Mouse (Mus musculus): ENCODE measurements at regions not wholly inside any gene's neighbourhood (a gene's known extent, or its start where the extent isn't known, plus 50 kb on each side); places are given as distances from the start of the nearest gene placed in this dataset.

DNA sequence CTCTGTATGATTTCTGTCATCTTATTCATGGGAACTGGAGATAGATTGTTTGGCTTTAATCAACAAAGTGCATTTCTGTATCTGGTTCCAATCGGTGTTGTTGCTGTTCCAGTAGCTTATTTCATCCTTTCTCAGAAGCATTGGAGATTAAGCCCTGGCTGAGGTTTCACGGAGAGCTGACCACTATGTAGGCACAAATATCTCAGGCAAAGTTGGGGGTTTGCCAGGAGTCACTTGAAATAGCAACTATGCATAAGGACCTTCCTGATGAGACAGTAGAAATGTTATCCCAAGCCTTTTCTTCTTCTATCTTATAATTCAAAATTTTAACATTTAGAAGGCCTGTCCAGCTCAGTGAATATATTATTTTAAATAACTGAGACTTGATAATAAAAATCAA, 268.0 kb upstream of the Klf12 start:
- 68% methylated on average over 2 of the region's 2 CpGs for WGBS
- no peak for TF ChIP-seq CTCF (IDR thresholded peaks at IDR 0.05; ENCODE audit: low read depth)
- DNase-seq (no peak), ATAC-seq (no peak)
- no peaks in the 10 kb centered on the region for H3K27me3 ChIP-seq (ENCODE audit: insufficient read depth, low read length)
- no peak overlapping the region for H3K4me2 ChIP-seq (ENCODE audit: low read depth)
- no peaks in the 10 kb centered on the region for H3K36me3 ChIP-seq (ENCODE audit: insufficient read depth)
- H3K9me3 ChIP-seq (ENCODE audit: low read length), result no peaks in the 10 kb centered on the region
- H3K4me3 ChIP-seq (ENCODE audit: low read depth, low read length), result no peak overlapping the region
- no peak overlapping the region for H3K27ac ChIP-seq (ENCODE audit: low read depth, low read length)
- no peaks in the 10 kb centered on the region for H3K4me1 ChIP-seq (ENCODE audit: insufficient read depth)
- no peak overlapping the region for H3K9ac ChIP-seq

DNA sequence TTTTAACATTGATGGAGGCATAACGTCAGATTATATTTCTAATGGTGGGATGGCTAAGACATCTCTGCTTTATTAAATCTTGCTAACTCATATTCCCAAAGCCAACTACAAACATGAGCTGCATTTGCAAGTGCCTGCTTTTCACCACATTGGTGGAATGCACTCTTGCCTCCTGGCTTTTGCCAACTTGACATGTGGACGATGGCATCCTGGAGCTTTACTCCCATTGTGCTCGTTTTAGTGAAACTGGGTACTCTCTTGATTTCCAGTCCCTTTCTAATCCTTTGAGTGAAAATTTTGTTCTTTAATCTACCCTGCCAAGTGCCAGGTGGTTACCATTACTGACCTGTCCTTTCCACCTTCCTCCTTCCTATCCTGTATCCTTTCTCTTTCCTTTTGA, 265.8 kb upstream of the Klf12 start:
- H3K27ac ChIP-seq (ENCODE audit: low read depth, low read length), result no peak overlapping the region
- no peak for DNase-seq
- no peaks in the 10 kb centered on the region for H3K4me1 ChIP-seq (ENCODE audit: insufficient read depth)
- no peak for ATAC-seq
- WGBS, result 66% methylated on average over 3 of the region's 3 CpGs
- no peaks in the 10 kb centered on the region for H3K36me3 ChIP-seq (ENCODE audit: insufficient read depth)
- no peak overlapping the region for H3K9ac ChIP-seq
- H3K27me3 ChIP-seq (ENCODE audit: insufficient read depth, low read length), result no peaks in the 10 kb centered on the region
- no peak for TF ChIP-seq CTCF (IDR thresholded peaks at IDR 0.05; ENCODE audit: low read depth)
- H3K4me2 ChIP-seq (ENCODE audit: low read depth), result no peak overlapping the region
- no peak overlapping the region for H3K4me3 ChIP-seq (ENCODE audit: low read depth, low read length)
- H3K9me3 ChIP-seq (ENCODE audit: low read length), result no peaks in the 10 kb centered on the region

DNA sequence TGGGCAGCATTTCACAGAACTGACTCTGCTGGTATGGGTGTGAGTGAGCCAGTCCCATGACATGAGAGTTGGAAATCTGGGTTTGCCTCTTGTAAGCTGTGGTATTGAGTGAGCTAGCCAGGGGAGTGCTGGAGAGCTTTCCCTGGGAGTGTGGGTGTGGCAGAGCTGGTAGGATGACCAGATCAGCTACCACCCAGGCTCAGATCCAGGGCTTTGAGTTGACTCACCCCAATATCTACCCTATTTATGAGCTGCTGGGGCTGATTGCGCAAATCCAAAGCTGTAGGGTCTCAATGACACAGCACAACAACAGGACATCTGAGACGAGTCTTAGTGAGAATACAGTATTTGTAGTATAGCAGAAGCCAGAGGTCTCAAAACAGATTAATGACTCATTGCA, 245.7 kb upstream of the Klf12 start:
- 91% methylated on average over 2 of the region's 2 CpGs for WGBS
- DNase-seq (no peak), ATAC-seq (no peak)
- Histone ChIP-seq H3K27ac (ENCODE audit: low read depth, low read length) (no peak overlapping the region), H3K36me3 (ENCODE audit: insufficient read depth) (no peaks in the 10 kb centered on the region), H3K4me3 (ENCODE audit: low read depth, low read length) (no peak overlapping the region), H3K27me3 (ENCODE audit: insufficient read depth, low read length) (no peaks in the 10 kb centered on the region), H3K4me2 (ENCODE audit: low read depth) (no peak overlapping the region), H3K9me3 (ENCODE audit: low read length) (no peaks in the 10 kb centered on the region), H3K9ac (no peak overlapping the region), H3K4me1 (ENCODE audit: insufficient read depth) (no peaks in the 10 kb centered on the region)
- TF ChIP-seq CTCF (IDR thresholded peaks at IDR 0.05; ENCODE audit: low read depth), result no peak

DNA sequence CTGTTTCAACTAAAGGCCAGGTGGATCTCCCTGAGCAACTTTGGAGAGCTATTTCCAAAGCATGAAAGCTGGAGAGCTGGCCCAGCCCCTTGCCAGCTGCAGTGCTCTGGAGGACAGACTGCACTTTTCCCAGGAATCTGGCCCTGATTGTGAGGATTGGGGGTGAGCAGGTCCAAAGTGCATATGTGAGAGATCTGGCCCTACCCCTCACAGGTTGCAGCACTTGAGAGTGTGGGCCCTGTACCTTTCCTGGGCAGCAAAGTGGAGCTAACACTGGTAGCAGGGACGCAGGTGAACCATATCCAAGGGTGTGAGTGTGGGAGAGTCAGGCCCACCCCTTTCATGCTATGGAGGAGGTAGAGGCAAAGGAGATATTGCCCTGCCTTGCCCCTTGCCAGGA, 245.3 kb upstream of the Klf12 start:
- DNase-seq, result no peak
- H3K4me3 ChIP-seq (ENCODE audit: low read depth, low read length), result no peak overlapping the region
- no peaks in the 10 kb centered on the region for H3K4me1 ChIP-seq (ENCODE audit: insufficient read depth)
- no peak overlapping the region for H3K27ac ChIP-seq (ENCODE audit: low read depth, low read length)
- no peak for TF ChIP-seq CTCF (IDR thresholded peaks at IDR 0.05; ENCODE audit: low read depth)
- no peak overlapping the region for H3K9ac ChIP-seq
- H3K4me2 ChIP-seq (ENCODE audit: low read depth), result no peak overlapping the region
- H3K27me3 ChIP-seq (ENCODE audit: insufficient read depth, low read length), result no peaks in the 10 kb centered on the region
- no peak for ATAC-seq
- 88% methylated on average over 1 of the region's 1 CpGs for WGBS
- H3K9me3 ChIP-seq (ENCODE audit: low read length), result no peaks in the 10 kb centered on the region
- H3K36me3 ChIP-seq (ENCODE audit: insufficient read depth), result no peaks in the 10 kb centered on the region

DNA sequence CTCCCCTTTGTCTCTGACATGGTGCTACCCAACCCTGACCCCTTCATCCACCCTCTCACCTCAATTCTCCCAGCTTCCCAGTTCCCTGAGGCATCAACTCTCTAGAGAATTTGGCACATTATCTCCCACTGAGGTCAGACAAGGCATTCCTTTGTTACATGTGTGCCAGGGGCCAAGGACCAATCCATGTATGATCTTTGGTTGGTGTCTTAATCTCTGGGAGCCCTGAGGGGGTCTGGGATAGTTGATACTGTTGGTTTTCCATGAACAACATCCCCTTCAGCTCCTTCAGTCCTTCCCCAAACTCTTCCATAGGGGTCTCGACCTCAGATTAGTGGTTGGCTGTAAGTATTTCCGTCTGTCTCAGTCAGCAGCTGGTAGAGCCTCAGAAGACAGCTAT, 224.9 kb upstream of the Klf12 start:
- ATAC-seq, result no peak
- H3K27ac ChIP-seq (ENCODE audit: low read depth, low read length), result no peak overlapping the region
- no peak overlapping the region for H3K9ac ChIP-seq
- no peak overlapping the region for H3K4me3 ChIP-seq (ENCODE audit: low read depth, low read length)
- no peak for TF ChIP-seq CTCF (IDR thresholded peaks at IDR 0.05; ENCODE audit: low read depth)
- H3K4me2 ChIP-seq (ENCODE audit: low read depth), result no peak overlapping the region
- no peaks in the 10 kb centered on the region for H3K36me3 ChIP-seq (ENCODE audit: insufficient read depth)
- H3K4me1 ChIP-seq (ENCODE audit: insufficient read depth), result no peaks in the 10 kb centered on the region
- H3K27me3 ChIP-seq (ENCODE audit: insufficient read depth, low read length), result no peaks in the 10 kb centered on the region
- DNase-seq, result no peak
- 72% methylated on average over 2 of the region's 2 CpGs for WGBS
- no peaks in the 10 kb centered on the region for H3K9me3 ChIP-seq (ENCODE audit: low read length)

DNA sequence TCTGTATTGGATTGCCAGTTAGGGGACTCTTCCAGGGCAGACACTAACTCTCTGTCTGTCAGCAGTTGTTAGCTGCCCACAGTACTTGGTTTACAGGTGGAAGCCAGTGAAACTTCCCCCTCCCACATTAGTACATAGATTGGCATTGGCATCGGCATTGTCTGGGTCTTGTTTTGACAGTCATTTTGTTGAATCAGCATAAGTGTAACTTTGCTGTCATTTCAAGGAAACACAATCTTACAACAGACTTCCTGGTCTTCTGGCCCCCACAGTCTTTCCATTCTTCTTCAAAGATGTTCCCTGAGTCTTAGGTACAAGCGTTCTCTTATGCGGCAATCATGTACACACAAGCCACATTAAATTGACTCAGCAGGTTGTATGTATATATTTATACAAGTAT, 223.6 kb upstream of the Klf12 start:
- Histone ChIP-seq H3K27me3 (ENCODE audit: insufficient read depth, low read length) (no peaks in the 10 kb centered on the region), H3K9me3 (ENCODE audit: low read length) (no peaks in the 10 kb centered on the region), H3K4me2 (ENCODE audit: low read depth) (no peak overlapping the region), H3K36me3 (ENCODE audit: insufficient read depth) (no peaks in the 10 kb centered on the region), H3K27ac (ENCODE audit: low read depth, low read length) (no peak overlapping the region), H3K4me3 (ENCODE audit: low read depth, low read length) (no peak overlapping the region), H3K9ac (no peak overlapping the region), H3K4me1 (ENCODE audit: insufficient read depth) (no peaks in the 10 kb centered on the region)
- 87% methylated on average over 3 of the region's 3 CpGs for WGBS
- DNase-seq, result no peak
- no peak for TF ChIP-seq CTCF (IDR thresholded peaks at IDR 0.05; ENCODE audit: low read depth)
- ATAC-seq, result no peak

DNA sequence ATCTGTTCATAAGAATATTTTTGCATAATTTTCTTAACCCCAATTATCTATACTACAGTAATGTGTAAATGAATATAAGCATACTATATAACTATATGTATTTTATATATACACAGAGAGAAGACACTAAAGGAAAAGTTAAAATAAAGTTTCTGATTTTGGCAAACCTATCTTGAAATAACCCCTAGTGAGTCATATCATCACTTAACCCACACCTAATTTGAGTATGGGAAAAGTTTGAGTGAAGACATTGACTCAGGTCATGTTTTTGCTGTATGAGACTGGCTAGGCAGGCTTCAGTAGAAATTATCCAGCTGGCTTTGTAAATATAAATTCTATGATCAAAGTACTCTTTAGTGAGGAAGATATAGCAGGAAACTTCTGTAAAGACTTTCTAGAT, 223.1 kb upstream of the Klf12 start:
- ATAC-seq, result no peak

DNA sequence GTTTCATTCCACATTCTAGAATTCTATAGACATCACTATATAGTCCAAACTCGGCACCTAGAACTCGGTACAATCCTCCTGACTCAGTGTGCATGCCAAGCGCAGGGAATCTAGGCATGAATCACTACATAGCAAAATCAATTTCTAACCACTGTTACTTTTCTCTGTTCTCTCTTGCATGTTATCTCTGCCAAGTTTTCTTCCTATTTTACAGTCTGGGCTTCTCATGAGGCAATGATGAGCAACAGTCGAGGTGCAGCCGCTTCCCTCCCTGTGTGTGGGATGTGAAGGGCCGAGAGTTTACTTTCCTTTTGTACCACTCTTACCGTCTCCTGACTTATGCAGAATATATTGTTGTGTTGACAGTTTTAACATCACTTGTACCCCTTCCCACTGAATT, 204.4 kb upstream of the Klf12 start:
- no peak for ATAC-seq
- Histone ChIP-seq H3K27me3 (ENCODE audit: insufficient read depth, low read length) (no peaks in the 10 kb centered on the region), H3K4me2 (ENCODE audit: low read depth) (no peak overlapping the region), H3K36me3 (ENCODE audit: insufficient read depth) (no peaks in the 10 kb centered on the region), H3K4me3 (ENCODE audit: low read depth, low read length) (no peak overlapping the region), H3K27ac (ENCODE audit: low read depth, low read length) (no peak overlapping the region), H3K4me1 (ENCODE audit: insufficient read depth) (no peaks in the 10 kb centered on the region), H3K9me3 (ENCODE audit: low read length) (no peaks in the 10 kb centered on the region), H3K9ac (no peak overlapping the region)
- no peak for DNase-seq
- WGBS, result 90% methylated on average over 7 of the region's 7 CpGs
- TF ChIP-seq CTCF (IDR thresholded peaks at IDR 0.05; ENCODE audit: low read depth), result no peak

More for the DNA sequence above, 223.1 kb upstream of the Klf12 start:
- Histone ChIP-seq H3K36me3 (ENCODE audit: insufficient read depth) (no peaks in the 10 kb centered on the region), H3K27ac (ENCODE audit: low read depth, low read length) (no peak overlapping the region), H3K4me1 (ENCODE audit: insufficient read depth) (no peaks in the 10 kb centered on the region), H3K4me3 (ENCODE audit: low read depth, low read length) (no peak overlapping the region), H3K9ac (no peak overlapping the region), H3K9me3 (ENCODE audit: low read length) (no peaks in the 10 kb centered on the region), H3K4me2 (ENCODE audit: low read depth) (no peak overlapping the region), H3K27me3 (ENCODE audit: insufficient read depth, low read length) (no peaks in the 10 kb centered on the region)
- no peak for TF ChIP-seq CTCF (IDR thresholded peaks at IDR 0.05; ENCODE audit: low read depth)
- no peak for DNase-seq
